21 mouse cellular contexts compared by ENCODE assay signal in the genomic region with DNA sequence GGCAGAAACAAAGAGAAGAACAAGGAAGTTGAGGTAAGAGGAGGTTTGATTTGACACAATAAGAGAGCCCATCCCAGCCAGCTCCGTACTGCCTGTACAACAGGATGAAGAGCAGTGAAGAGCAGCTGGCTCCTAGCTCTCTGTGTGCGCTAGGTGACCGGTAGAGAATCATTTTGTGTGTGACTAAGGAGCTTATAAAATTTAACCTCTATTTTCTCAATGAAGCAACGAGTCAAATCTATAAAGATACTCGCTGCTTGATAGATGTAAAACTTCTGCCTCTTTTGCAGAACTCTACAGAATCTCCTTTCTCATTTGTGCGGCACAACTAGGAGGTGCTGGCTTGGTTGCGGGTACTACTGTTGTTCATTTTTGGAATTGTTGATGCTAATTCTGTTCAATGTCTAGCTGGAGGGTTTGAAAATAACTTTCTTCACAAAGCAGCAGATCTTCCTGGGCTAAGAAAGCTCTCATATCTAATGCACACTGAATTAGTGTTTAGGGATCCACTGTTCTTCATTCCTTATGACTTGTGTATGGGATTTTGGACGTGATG.
A peak's percentile ranks its signal among the peaks of the same experiment; 100 is the strongest.
DNase-seq lines count a peak whose midpoint lies in the region; ATAC-seq lines count a peak whose summit lies in the region.
"Had no signal": no experiment of that assay in that cellular context is flagged by ENCODE, and none has a peak within 500 bp of the region (broad histone marks: within the 10 kb centered on the region; RNA-seq: fewer than 3 reads in every experiment).

No protein-coding gene starts in this region.

- no peak for DNase-seq in neural tube, embryonic 11.5 days (ENCODE audit: low spot score)
- DNase-seq in neural tube, embryonic 10.5 days (ENCODE audit: extremely low spot score, low spot score) = no peak
- no peak for DNase-seq in hindbrain, embryonic 14.5 days (ENCODE audit: low spot score)
- peak; percentile 56 for DNase-seq in midbrain, embryonic 14.5 days
- no peak for DNase-seq in heart, adult 11 months
- DNase-seq in heart, adult 9 months (ENCODE audit: low spot score in 2 of 2) = no peak
- DNase-seq in testis, postnatal 10 days (ENCODE audit: low spot score) = no peak
- DNase-seq in urinary bladder, postnatal 25 days (ENCODE audit: low spot score) = no peak
- DNase-seq: adrenal gland, adult 8-10 months; cerebellum, adult 11-12 months; cerebellum, postnatal 25 days; heart, postnatal 36 days; thymus, postnatal 36 days had no signal

- no peaks in the 10 kb centered on the region for H3K36me3 ChIP-seq in neural tube, embryonic 11.5 days (ENCODE audit: control insufficient read depth, insufficient read depth, low read length)
- no peaks in the 10 kb centered on the region for H3K36me3 ChIP-seq in hindbrain, embryonic 14.5 days (replicated peaks; ENCODE audit: control insufficient read depth, insufficient read depth)
- no peaks in the 10 kb centered on the region for H3K36me3 ChIP-seq in midbrain, embryonic 14.5 days (ENCODE audit: control insufficient read depth, insufficient read depth, low read length)
- H3K36me3 ChIP-seq: heart, embryonic 13.5 days; limb, embryonic 13.5 days had no signal

- 0 out of 2 replicates have a peak, but pooled peaks have one; percentile 14 for ATAC-seq in neural tube, embryonic 11.5 days (ENCODE audit: insufficient read depth, low FRiP score, low TSS enrichment)
- ATAC-seq in hindbrain, embryonic 14.5 days (ENCODE audit: low FRiP score) = no peak
- ATAC-seq in midbrain, embryonic 14.5 days (ENCODE audit: low FRiP score, low TSS enrichment) = no peak
- ATAC-seq: intestine, postnatal 0 days; lung, postnatal 0 days had no signal

- H3K4me3 ChIP-seq in neural tube, embryonic 11.5 days (ENCODE audit: low read depth, low read length) = no peak overlapping the region
- peak overlapping the region; percentile 19; the same call in 1 of the 2 replicates for H3K4me3 ChIP-seq in hindbrain, embryonic 14.5 days (replicated peaks; ENCODE audit: low read length)
- H3K4me3 ChIP-seq in midbrain, embryonic 14.5 days (replicated peaks; ENCODE audit: low read depth, low read length) = peak overlapping the region; percentile 22
- H3K4me3 ChIP-seq: left cerebral cortex, adult 2 months; limb, embryonic 13.5 days; myocyte had no signal

- H3K27ac ChIP-seq in neural tube, embryonic 11.5 days (ENCODE audit: low read depth, low read length) = no peak overlapping the region
- H3K27ac ChIP-seq in hindbrain, embryonic 14.5 days = peak overlapping the region; percentile 84
- H3K27ac ChIP-seq in midbrain, embryonic 14.5 days (replicated peaks; ENCODE audit: low read depth, low read length) = peak overlapping the region; percentile 80
- H3K27ac ChIP-seq: heart, embryonic 13.5 days; kidney, postnatal 0 days; left cerebral cortex, adult 2 months; limb, embryonic 13.5 days; liver, embryonic 14.5 days had no signal

- H3K4me1 ChIP-seq in neural tube, embryonic 11.5 days (ENCODE audit: control insufficient read depth, insufficient read depth, low read length) = 0 out of 2 replicates have a peak, but pooled peaks cover 3% of the 10 kb centered on the region
- peaks cover 10% of the 10 kb centered on the region for H3K4me1 ChIP-seq in hindbrain, embryonic 14.5 days (replicated peaks; ENCODE audit: control insufficient read depth, insufficient read depth, low read length)
- H3K4me1 ChIP-seq in midbrain, embryonic 14.5 days (ENCODE audit: control insufficient read depth, insufficient read depth, low read length) = peaks cover 17% of the 10 kb centered on the region
- H3K4me1 ChIP-seq: limb, embryonic 13.5 days had no signal

- H3K9me3 ChIP-seq in neural tube, embryonic 11.5 days (ENCODE audit: control insufficient read depth, low read length) = no peaks in the 10 kb centered on the region
- no peaks in the 10 kb centered on the region for H3K9me3 ChIP-seq in hindbrain, embryonic 14.5 days (ENCODE audit: control insufficient read depth, low read length)
- H3K9me3 ChIP-seq in midbrain, embryonic 14.5 days (ENCODE audit: control insufficient read depth, low read length) = no peaks in the 10 kb centered on the region
- H3K9me3 ChIP-seq: heart, embryonic 13.5 days; limb, embryonic 13.5 days had no signal

- no peaks in the 10 kb centered on the region for H3K27me3 ChIP-seq in neural tube, embryonic 11.5 days (ENCODE audit: control insufficient read depth, insufficient read depth, low read length)
- H3K27me3 ChIP-seq in hindbrain, embryonic 14.5 days (ENCODE audit: control insufficient read depth, insufficient read depth, low read length) = no peaks in the 10 kb centered on the region
- H3K27me3 ChIP-seq in midbrain, embryonic 14.5 days (ENCODE audit: control insufficient read depth, insufficient read depth, low read length) = no peaks in the 10 kb centered on the region
- H3K27me3 ChIP-seq: limb, embryonic 13.5 days had no signal

- WGBS in neural tube, embryonic 11.5 days = 77% methylated on average over 8 of the region's 8 CpGs
- WGBS in hindbrain, embryonic 14.5 days = 46% methylated on average over 8 of the region's 8 CpGs
- WGBS in midbrain, embryonic 14.5 days = 14% methylated on average over 8 of the region's 8 CpGs

- no peak overlapping the region for H3K9ac ChIP-seq in neural tube, embryonic 11.5 days (ENCODE audit: low read length)
- peak overlapping the region; percentile 60; the same call in 1 of the 2 replicates for H3K9ac ChIP-seq in hindbrain, embryonic 14.5 days
- peak overlapping the region; percentile 1; the same call in 1 of the 2 replicates for H3K9ac ChIP-seq in midbrain, embryonic 14.5 days (replicated peaks; ENCODE audit: low read length)
- H3K9ac ChIP-seq: heart, embryonic 13.5 days; liver, embryonic 14.5 days had no signal

- no peak overlapping the region for H3K4me2 ChIP-seq in neural tube, embryonic 11.5 days (ENCODE audit: low read depth)
- H3K4me2 ChIP-seq in hindbrain, embryonic 14.5 days (replicated peaks) = peak overlapping the region; percentile 55
- peak overlapping the region; percentile 51 for H3K4me2 ChIP-seq in midbrain, embryonic 14.5 days (ENCODE audit: low read length)
- H3K4me2 ChIP-seq: limb, embryonic 13.5 days had no signal
